Mouse (Mus musculus) stomach, postnatal 0 days (tissue): ENCODE measurements around the gene Gpr89.

Experiments used
- CTCF ChIP-seq: IDR thresholded peaks from 2 replicates; pipeline ENCODE4 v1.5.1; 2016; ENCODE audit warnings: antibody characterized with exemption, low read depth, mild to moderate bottlenecking, moderate library complexity
- EP300 ChIP-seq: optimal IDR thresholded peaks from 2 replicates; pipeline ENCODE3; 2016; ENCODE audit warnings: antibody characterized with exemption

DNA sequence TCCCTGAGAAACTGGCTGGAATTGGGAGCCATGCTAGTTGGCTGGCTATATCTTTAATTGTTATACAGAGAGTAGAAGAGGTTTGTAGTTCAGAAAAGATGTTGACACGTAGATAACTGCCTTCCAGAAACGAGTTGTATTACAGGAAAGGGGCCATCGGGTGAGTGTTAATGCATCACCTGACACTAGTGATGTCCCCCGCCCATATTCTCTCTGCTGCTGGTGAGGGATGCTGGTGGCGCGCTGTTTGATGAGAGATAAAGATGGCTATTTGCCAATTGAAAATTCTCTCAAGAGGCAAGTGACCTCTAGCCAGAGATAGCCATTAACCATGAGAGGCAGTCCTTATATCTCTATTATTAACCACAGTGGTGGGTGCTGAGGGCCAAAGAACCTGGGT, 52.6 kb downstream of the Gpr89 start:
- TF ChIP-seq CTCF, result no peak
- TF ChIP-seq EP300, result no peak
